Mouse (Mus musculus) urinary bladder, adult 2 months (tissue): ENCODE measurements around the gene Crispld2. TPM values are rescaled to one million over a fixed set of nuclear protein-coding genes. Genes with fewer than 3 reads are reported as not detected.

Experiments used
- DNase-seq: peaks from one replicate; pipeline ENCODE4 v3.0.0; 2022; ENCODE audit warnings: low spot score
- polyA plus RNA-seq: library from polyadenylated mRNA; depleted of rRNA; stranded (reverse); fragments of >200 nt; gene quantifications from 2 replicates; pipeline ENCODE4 v1.2.3, GENCODE M21; 2012; rRNA removed

The Crispld2 gene
- 152 and 193 TPM in 2 replicates for polyA plus RNA-seq

DNA sequence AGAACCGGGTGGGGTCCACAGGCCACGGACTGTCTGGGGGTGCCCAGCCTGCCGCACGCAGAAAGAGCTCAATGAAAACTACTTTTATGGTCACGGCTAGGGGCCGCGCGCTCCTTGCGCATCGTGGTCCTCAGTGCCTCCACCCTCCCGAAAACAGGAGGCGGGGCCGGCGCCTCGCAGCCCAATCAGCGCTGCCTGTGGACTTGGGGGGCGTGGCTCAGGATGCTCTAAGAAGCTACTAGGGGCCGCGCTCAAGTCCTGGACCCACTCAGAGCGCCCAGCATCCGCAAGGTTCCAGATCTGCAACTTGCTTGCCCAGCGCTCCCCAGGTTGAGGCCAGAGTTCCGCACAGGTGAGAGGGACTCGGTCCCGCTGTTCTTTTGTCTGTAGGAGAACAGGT lies at the start of gene Crispld2:
Gene Crispld2, plus strand, starts transcription at position 190 of the 400 bp plus-strand sequence.
- peak; percentile 53 for DNase-seq

DNA sequence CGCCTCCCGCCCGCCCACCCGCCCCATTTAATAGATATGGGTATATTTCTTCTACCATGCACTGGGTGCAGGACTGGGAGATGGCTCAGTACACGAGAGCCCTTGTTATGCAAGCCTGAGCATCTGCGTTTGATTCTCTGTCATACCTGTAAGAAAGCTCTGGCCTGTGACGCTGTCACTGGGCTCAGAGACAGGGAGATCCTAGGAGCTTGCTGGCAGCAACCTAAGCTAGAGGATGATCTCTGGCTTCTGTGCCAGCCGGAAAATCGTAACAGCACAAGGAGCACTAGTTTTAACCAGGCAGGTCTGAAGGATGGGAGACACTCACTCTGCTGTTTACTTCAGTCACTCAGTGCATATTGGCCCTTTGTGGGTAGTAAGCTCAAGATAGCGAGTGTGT lies 48.6 kb upstream of the Crispld2 start:
- DNase-seq, result no peak

DNA sequence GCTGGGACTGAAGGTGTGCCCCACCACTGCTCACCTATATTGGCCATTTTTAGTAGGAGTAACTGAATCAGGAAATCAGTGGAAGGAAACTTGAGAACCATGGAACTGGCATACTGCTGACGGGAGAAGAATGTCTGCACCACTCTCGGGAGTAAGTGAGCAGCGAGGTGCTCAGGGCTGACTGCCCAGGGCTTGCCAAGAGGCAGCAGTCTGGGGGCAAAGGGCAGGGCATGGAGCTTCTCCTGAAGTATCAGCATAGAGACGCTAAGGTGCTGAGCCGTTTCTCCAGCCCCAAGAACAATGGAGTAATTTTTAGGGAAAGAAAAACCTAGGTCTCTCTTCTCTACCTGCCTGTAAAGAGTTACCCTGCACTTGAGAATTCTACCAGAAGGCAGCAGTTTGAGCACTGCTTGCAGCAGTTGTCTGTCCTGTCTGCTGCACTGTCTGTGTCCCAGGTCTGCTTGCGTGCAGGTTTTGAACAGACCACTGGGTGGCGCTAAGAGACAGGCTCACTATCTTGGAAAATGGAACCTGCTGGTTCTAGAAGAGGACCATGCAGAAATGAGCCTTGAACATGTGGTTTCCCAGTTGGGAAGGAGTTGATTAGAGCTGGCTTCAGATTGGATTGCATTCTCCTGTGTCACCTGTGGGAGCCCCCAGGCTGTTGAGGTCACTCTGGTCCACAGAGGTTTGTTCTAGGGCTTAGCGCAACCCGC lies 48.0 kb upstream of the Crispld2 start:
- DNase-seq, result peak; percentile 49

DNA sequence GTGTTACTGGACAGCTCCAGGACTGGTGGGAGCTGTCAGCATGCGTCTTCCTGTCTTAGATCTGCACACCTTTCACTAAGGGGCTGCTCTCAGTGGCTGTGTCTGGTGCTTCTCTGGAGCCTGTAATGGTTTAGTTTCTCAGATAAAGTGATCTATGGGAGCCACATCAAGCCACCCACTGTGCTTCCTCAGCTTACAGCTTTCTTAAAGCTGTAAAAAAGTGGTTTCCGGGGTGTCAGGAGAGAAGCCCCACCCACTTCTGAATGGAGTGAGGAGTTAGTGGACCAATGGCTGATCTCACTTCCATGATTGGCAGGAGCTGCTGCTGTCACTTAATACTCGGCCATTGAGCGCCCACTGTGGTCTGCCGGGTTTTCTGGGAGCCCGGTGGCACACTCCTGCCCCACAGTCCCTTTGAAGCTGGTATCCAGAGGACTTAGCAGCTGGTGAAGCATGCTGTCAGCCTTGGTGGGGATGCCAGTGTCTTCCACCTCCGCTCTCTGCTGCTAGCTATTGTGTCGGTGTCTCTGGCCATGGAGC lies 45.8 kb upstream of the Crispld2 start:
- no peak for DNase-seq

DNA sequence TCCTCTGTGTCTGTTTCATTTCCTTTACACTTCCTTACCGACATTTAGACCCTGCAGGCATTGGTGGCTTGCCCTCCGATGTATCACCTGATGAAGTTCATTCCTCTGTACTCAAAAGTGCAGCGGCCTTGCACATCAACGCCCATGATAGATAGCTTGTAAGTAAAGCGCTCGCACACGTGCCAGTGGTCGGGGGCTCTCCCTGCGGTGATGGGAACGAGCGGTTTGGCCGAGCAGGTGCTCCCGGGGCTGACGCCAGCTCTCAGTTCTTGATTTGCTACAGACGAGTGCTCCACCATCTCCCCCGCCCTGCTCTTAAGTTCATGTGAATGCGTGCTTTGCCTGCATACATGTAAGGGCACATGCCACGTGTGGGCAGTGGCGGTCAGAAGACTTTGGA lies 44.6 kb upstream of the Crispld2 start:
- no peak for DNase-seq

DNA sequence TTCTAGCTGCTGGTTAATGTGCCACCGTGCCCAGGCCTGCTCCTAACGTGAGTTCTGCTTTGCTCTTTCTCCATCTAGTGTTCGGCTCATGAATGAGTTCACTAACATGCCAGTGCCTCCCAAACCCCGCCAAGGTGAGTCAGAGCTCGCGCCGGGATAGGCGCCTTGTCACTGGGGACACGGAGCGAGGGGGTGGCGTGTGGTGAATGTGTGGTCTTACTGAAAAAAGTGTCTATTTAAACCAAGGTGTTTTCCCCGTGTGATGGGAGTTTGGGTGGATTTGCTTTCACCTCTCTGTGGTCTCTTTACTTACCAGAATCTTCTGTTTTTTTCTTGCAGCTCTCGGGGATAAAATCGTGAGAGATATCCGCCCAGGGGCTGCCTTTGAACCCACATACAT lies 43.9 kb upstream of the Crispld2 start:
- no peak for DNase-seq

DNA sequence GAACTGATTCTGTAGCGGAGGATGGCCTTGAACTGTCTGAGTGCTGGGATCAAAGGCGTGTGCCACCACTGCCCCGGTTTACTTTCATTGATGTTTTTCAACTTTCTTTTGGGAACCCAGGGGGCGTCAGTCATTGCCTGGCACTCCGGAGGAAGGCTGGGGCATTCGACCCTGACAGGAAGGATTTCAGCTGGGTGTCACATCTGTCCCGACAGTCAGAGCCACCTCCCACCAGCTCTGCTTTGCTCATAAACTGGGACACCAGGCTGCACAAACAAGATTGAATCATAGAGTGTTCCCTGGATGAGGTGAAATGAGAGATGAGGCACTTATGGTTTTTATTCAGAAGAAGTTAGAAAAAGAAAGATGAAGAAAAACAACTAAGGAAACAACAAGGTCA lies 40.0 kb upstream of the Crispld2 start:
- DNase-seq, result no peak

DNA sequence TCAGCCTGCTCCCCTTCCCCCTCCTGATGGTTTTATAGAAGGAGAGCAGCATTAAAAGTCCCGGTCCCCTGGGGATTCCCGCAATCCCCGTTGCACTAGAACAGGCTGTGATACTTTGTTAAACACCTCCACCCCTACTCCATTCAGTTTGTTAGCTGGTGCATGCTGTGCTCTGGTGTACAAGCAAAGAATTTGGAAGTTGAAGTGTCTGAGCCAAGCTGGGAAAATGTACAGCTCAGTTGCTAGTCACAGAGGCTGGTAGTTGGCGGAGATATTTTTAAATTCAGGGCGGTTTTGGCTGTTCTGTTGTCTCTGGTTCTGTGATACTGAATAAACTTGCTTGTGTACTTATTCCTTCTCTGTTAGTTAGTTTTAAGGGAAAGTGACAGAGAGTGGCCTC lies 39.5 kb upstream of the Crispld2 start:
- no peak for DNase-seq

DNA sequence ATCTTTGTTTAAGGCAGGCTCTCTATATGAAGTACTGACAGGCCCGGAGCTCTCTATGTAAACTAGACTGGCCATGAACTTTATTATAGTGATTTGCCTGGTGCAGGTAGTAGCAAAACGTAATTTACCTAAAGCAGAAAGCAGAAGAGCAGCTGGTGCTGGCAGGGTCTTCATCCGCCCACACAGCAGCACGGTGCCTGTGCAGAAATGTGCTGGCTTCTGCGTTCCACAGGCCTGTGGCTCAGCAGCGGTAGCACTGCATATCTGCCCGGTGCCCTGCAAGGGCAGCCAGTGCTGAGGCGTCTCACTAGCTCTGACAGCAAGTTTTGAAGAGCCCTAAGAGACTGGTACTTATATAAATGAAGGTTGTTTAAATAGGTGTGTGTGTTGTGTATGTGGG lies 36.9 kb upstream of the Crispld2 start:
- no peak for DNase-seq

DNA sequence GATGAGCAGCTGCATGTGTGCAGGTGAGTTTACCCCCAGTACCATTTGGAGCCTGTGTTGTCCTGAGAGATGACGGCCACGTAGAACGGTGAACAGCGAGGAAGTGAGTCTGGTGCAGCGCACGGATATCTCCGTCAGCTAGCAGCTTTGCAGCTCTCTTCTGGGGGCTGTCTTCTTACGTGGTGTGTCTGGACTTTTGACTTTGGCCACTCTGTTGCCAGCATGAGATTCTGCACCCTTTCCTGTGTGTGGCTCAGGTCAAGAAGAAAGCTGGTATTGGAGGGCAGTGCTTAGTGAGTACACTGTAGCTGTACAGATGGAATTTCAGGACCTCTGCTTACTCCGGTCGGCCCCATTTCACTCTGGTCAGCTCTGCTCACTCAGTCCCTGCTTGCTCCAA lies 34.2 kb upstream of the Crispld2 start:
- DNase-seq, result no peak

DNA sequence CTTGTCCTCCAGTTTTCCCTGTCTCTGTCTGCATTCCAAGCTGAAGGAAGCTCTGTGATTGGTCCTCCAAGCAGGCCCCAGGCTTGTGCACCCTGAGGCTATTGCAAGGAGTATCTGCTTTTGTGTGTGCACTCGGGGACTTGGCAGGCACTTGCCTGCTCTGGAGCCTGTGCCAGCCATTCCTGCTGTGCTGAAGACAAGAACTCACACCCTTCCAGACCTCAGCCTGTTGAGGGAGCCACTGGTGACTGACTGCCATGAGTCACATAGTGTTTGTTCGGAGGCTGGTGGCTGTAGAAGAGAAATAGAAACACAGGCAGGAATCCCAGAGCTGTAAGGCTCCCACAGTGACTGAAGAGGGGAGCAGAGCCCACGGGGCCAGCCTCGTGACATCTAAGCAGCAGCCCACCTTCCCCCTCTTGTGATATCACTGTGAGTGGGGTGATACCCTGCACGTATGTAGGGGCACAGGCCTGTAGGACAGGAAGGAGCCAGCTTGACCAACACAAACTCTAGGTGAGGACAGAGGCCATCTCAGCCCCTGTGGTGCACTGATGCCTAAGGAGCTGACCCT lies 31.6 kb upstream of the Crispld2 start:
- no peak for DNase-seq

DNA sequence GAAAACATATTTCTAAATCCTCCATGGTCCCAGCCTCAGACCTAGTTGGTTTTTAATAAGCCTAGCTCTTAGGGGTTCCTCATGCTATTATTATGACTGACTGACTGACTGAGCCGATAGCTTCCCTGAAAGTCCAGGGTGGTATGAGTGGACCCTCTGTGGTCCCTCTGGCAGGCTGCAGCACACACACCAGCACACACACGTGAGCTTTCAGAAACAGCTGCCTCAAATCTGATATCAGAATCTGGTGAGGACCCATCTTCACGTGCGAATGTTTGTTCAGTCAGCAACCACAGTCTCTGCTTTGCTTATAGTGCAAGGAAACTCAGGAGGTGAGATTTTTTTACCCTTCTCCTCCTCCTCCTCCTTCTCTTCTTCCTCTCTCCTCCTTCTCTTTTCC lies 27.4 kb upstream of the Crispld2 start:
- DNase-seq, result no peak

DNA sequence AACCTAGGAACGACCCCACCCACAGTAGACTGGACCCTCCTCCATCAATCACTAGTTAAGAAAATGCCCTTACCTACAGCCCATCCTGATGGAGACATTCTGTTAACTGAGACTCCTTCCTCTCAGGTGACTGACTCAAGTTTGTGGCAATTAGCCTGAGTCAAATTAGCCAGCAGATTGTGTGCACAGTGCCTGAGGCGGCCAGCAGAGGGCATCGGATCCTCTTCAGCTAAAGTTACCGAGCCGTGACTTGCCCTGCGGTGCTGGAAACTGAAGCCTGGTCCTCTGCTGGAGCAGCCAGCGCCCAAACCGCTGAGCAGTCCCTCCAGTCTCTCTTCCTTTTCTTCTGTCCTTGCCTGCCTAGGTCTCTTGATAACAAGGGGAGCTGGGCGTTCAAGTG lies 24.8 kb upstream of the Crispld2 start:
- no peak for DNase-seq

DNA sequence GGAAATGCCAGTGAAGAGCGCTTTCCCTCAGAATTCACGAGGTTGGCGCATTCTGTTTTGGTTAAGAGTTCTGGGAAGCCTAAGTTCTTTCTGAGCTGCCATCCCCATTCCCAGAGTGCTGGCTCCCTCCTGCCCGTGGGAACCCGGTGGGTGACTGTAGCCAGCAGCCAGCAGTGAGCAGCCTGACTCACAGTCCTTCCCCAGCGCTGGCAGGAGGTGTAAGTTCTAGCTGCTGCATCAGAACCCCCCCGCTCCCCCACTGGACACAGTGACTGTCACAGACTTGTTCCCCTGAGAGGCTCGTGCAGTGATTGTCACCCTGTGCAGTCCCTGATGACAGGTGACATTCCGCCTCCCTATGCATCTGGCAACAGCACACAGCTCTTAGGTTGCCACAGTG lies 22.1 kb upstream of the Crispld2 start:
- DNase-seq, result no peak

DNA sequence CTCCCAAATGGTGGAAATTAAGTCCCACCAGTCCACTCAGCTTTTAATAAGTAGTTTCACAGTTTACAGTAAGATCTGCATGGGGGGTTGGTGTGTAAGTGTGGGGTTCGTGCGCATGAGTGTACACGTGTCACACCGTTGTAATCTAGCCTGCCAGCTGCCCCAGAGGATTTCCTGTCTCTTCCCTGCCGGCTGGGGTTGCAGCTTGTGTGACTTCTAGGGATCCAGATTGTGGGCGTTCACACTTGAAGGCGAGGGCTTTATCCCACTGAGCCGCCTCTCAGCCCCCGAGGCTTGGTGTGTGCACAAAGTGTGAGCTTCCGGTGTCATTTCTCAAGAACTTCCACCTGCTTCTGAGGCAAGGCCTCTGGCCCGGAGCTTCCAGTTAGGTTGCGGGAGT lies 19.7 kb upstream of the Crispld2 start:
- no peak for DNase-seq

DNA sequence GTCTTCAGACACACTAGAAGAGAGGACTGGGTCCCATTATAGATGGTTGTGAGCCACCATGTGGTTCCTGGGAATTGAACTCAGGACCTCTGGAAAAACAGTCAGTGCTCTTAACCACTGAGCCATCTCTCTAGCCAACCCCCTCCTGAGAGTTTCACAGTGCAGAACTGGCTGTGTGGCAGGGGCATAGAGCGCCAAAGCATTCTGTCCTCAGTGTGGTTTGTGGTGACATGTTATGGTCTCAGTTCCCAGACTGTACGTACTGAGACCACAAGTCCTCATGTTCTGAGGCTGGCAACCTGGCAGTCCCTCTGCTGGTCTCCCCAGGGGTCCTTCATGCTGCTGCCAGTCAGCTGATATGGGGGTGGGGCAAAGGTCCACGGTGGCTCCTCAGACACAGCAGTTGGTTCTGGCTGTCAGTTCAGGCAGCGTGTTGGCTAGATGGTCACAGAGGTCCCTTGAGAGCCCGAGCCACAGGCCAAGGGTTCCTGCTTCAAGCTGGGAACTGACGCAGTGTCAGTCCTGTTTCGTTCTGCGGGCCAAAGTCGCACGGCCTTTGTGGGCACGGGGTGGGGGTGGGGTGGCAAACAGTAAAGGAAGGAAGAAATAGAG lies 13.4 kb upstream of the Crispld2 start:
- no peak for DNase-seq

DNA sequence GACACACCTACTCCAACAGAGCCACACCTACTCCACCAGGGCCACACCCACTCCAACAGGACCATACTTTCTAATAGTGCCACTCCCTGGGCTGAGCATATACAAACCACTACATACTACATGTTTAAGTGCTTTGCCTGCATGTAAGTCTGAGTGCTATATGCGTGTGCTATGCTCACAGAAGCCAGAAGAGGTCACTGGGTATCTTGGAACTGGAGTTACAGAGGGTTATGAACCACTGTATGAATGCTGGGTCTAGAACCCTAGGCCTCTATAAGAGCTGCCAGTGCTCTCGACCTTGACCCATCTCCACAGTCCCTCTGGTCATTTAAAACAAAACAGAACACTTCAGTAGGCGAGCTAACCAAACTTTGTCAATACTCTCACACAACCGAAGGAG lies 11.0 kb upstream of the Crispld2 start:
- DNase-seq, result no peak

DNA sequence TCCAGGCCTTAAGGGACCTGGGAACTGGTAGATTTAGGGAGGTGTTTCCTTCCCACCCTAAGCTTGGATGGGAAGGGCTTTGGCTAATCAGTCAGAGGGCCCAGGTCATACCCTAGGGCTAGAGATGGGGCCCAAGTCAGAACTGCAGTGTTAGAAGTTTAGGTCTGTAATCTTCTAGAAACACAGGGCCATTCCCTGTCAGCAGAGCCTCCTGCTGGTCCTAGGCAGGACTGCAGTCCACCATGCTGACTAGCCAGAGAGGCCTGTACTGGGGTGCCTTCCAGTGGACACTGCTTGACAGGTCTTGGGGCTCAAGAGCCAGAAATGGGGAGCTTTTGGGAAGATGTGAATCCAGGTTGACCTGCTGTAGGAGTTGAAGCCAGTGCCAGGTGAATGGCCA lies 8.2 kb upstream of the Crispld2 start:
- no peak for DNase-seq

DNA sequence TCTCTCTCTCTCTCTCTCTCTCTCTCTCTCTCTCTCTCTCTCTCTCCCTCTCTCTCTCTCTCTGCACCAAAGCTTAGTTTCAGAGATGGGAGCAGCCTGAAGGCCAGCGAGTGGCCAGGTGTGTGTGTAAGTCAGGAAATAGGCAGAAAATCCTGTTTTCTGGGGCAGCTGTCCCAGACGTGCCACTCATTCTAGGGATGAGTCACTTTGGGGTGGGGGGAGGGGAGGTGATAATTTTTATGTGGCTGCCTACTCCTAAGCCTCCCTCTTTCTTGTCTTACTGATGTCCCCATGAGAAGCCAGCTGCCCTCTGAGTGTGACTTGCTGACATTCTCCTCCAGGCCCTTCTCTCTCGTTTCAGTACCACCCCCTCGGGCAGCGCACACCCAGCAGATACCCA lies 6.1 kb upstream of the Crispld2 start:
- DNase-seq, result no peak

DNA sequence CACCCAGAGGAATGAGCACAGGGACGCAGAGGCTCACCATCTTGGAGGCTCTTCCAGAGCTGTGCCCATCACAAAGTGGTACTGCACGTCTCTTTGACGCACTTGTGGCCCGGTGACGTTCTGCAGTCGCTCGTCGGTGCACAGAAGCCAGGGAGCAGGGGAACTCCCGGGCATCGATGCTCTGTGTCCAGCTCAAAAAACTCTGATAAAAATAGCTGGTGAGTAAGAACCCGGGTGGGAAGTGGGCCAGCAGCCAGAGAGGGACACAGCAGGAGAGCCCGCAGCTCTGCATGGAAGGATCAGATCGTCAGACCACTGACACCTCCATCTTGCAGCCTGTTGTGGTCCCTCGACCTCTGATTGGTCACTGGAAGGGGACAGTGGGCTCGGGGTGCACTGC lies 4.2 kb upstream of the Crispld2 start:
- DNase-seq, result no peak

DNA sequence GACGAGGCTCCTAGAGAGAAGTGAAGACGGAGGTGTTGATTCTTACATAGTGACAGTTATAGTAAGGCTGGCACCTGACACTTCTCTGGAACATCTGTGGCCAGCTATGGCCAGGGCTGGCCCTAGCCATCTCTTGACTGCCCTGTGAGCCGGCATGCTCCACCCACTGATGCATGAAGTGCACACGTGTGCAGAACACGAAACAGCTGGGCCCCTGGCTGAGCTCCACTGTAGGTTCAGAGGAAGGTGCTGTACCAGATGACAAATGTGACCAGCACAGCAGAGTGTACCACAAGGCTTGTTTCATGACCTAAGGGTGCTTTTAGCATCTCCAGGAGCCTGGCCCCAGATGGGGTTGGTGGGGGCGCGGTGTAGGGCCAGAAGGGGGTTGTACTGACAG lies 1.9 kb downstream of the Crispld2 start:
- DNase-seq, result no peak

DNA sequence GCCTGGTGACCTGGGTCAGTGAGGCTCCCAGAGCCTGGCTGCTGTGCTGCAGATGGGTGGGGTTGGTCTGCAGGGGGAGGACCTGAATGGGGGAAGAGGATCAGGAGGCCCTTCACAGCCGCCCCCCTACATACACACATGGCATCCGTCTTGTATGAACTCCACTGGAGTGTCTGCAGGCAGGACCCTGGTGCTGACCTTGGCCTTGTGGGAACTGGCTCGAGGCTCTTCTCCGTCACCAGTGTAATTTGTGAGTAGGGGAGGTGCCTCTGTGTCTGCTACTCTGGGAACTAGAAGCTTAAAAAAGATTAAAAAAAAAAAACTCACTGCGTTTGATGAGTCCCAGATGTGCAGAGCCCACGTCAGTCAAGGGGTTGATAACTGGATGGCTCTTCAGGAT lies 2.3 kb downstream of the Crispld2 start:
- DNase-seq, result no peak

DNA sequence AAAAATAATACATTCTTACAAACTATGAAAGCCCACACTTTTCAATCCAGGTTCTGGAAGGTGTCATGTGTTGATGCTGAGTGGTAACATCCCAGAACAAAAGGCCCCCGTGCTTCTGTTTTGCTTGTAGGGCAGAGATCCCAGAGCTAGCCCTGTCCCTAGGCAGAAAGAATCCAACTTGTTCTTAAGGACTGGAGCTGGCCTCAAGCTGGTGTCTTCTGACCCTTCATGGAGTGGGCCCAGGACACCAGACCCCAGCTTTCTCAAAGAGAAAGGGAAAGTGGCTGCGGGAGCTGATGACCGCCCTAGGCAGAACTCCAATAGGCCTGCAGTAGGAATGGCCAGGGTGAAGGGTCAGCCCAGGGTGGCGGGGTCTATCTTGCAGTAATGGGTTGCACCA lies 5.0 kb downstream of the Crispld2 start:
- DNase-seq, result no peak
